Mouse (Mus musculus) limb, embryonic 11.5 days (tissue): ENCODE measurements at regions not wholly inside any gene's neighbourhood (a gene's known extent, or its start where the extent isn't known, plus 50 kb on each side); places are given as distances from the start of the nearest gene placed in this dataset.

ENCODE experiments used
- ATAC-seq: fragments of 200-750 bp; cut with Nextera tagmentation; 2 replicates; pipeline ENCODE4 v1.8.0; 2017; ENCODE audit warnings: low read depth; ENCODE audit not compliant: insufficient number of reproducible peaks, low FRiP score, low TSS enrichment
- DNase-seq: peaks from one replicate; pipeline ENCODE4 v3.0.0-alpha.2; 2015; ENCODE audit warnings: low spot score
- H3K27ac ChIP-seq: fragments of 300-500 bp; sonication (generic); replicated peaks from 2 replicates; pipeline ENCODE4 v1.5.1; 2014; ENCODE audit warnings: low read depth, mild to moderate bottlenecking, low read length
- H3K27me3 ChIP-seq: fragments of 300-500 bp; sonication (generic); 2 replicates; pipeline ENCODE4 v1.6.1; 2014; ENCODE audit warnings: mild to moderate bottlenecking, low read length, mixed read lengths; ENCODE audit not compliant: control insufficient read depth, insufficient read depth
- H3K36me3 ChIP-seq: fragments of 300-500 bp; sonication (generic); 2 replicates; pipeline ENCODE4 v1.6.1; 2014; ENCODE audit warnings: mild to moderate bottlenecking, low read length, moderate library complexity, mixed read lengths; ENCODE audit not compliant: control insufficient read depth, insufficient read depth
- H3K4me1 ChIP-seq: fragments of 300-500 bp; sonication (generic); 2 replicates; pipeline ENCODE4 v1.6.1; 2014; ENCODE audit warnings: low read length, mixed read lengths; ENCODE audit not compliant: control insufficient read depth, insufficient read depth
- H3K4me2 ChIP-seq: fragments of 300-500 bp; sonication (generic); 2 replicates; pipeline ENCODE4 v1.6.1; 2014; ENCODE audit warnings: low read depth, mild to moderate bottlenecking, moderate library complexity; ENCODE audit not compliant: severe bottlenecking
- H3K4me3 ChIP-seq: fragments of 300-500 bp; sonication (generic); 2 replicates; pipeline ENCODE4 v1.5.1; 2014; ENCODE audit warnings: low read depth, low read length
- H3K9ac ChIP-seq: fragments of 300-500 bp; sonication (generic); 2 replicates; pipeline ENCODE4 v1.6.1; 2014; ENCODE audit warnings: mild to moderate bottlenecking, low read length
- H3K9me3 ChIP-seq: fragments of 300-500 bp; sonication (generic); 2 replicates; pipeline ENCODE4 v1.6.1; 2016; ENCODE audit warnings: low read length; ENCODE audit not compliant: control insufficient read depth
- WGBS: fragments of 180-500 bp; shearing (Covaris S2); extraction: QIAGEN DNeasy Blood & Tissue Kit; methylation state at CpG from one replicate; pipeline ENCODE4 v1.1.7; 2014; 5-methylcytosine and 5-hydroxymethylcytosine counted together

DNA sequence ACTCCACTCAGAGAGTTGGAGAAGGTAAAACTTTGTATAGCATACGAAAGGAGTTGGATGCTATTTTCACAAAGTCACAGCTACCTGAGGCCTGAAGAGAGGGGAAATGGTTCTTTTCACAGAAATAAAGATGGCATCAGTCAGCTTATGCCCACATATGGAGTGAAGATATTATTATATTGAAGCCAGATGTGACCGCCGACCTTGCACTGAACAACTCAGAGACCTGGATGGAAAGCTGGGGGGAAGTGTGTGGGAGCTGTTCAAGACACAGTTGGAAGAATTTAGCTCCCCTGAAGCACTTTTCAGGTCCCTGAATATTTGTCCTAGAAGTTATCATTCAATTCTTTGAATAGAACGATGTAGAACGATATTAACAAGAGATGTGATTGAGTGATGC is 446.0 kb upstream of the Sphkap start:
- ATAC-seq: no peak
- H3K4me2 ChIP-seq: no peak overlapping the region
- H3K4me1 ChIP-seq: no peaks in the 10 kb centered on the region
- WGBS: 65% methylated on average over 5 of the region's 5 CpGs
- no peak overlapping the region for H3K4me3 ChIP-seq
- H3K27ac ChIP-seq: no peak overlapping the region
- H3K27me3 ChIP-seq: no peaks in the 10 kb centered on the region
- no peaks in the 10 kb centered on the region for H3K36me3 ChIP-seq
- H3K9ac ChIP-seq: no peak overlapping the region
- no peaks in the 10 kb centered on the region for H3K9me3 ChIP-seq
- peak; percentile 27 for DNase-seq

DNA sequence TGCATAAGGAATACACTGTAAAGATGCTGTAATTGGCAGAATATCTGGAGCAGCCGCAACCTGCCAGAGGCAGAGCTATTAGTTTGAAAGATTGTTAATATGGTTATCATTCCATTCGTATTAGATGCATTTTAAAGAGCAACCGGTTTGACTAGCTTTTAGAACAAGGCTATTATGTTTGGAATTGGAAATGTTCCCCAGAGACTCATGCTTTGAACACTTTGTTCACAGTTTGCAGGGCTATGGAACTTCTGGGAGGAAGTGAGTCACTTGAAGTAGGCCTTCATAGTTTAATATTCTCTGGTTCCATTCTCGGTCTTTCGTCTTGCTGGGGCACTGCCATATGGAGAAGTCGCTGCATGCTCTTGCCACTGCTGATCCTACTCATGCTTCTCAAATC is 443.1 kb upstream of the Sphkap start:
- Histone ChIP-seq H3K9ac (no peak overlapping the region), H3K9me3 (no peaks in the 10 kb centered on the region), H3K27ac (no peak overlapping the region), H3K36me3 (no peaks in the 10 kb centered on the region), H3K4me2 (no peak overlapping the region), H3K27me3 (no peaks in the 10 kb centered on the region), H3K4me3 (no peak overlapping the region), H3K4me1 (no peaks in the 10 kb centered on the region)
- 87% methylated on average over 6 of the region's 6 CpGs for WGBS
- DNase-seq (no peak), ATAC-seq (no peak)

DNA sequence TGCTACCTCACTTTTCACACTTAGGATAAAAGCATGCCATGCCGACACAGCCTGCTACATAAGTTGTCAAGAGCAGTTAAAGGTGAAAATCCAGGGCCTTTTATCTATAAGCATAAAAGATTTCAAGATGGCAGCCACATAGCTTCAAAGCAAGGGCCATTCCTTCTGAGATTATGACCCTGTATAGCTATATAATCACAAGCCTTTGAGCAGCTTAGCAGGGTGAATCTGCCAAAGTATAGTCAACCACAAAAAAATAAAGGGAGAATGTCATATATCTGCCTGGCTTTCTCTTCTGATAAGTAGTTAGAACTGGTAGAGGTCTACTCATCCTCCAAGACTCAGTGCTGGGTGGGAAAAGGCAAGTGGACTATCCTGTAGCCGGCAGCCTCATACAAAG is 440.4 kb upstream of the Sphkap start:
- Histone ChIP-seq H3K9ac (no peak overlapping the region), H3K27me3 (no peaks in the 10 kb centered on the region), H3K4me3 (no peak overlapping the region), H3K4me1 (no peaks in the 10 kb centered on the region), H3K36me3 (no peaks in the 10 kb centered on the region), H3K27ac (no peak overlapping the region), H3K4me2 (no peak overlapping the region), H3K9me3 (no peaks in the 10 kb centered on the region)
- no peak for DNase-seq
- 79% methylated on average over 2 of the region's 2 CpGs for WGBS
- ATAC-seq: no peak

DNA sequence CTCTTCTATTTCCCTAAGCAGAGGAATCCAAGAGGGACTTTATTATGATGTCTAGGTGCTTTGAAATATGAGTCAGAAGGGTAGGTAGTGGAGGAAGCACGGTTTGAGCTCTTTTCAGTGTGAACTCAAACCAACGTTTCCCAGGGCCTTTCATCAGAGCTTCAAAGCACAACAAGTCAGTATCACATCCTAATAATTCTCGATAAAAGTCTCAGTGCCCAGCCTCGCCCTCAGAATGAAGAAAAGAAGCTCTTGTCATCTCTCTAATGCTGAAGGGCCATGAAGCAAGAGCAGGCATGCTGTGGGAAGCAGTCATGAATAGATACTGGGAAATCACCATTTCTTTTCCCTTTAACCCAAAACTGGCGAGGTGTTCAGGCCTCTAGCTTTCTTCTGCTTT is 440.0 kb upstream of the Sphkap start:
- Histone ChIP-seq H3K4me1 (no peaks in the 10 kb centered on the region), H3K4me3 (no peak overlapping the region), H3K4me2 (no peak overlapping the region), H3K9ac (no peak overlapping the region), H3K9me3 (no peaks in the 10 kb centered on the region), H3K27ac (no peak overlapping the region), H3K36me3 (no peaks in the 10 kb centered on the region), H3K27me3 (no peaks in the 10 kb centered on the region)
- ATAC-seq (no peak), DNase-seq (no peak)
- WGBS: 63% methylated on average over 5 of the region's 5 CpGs

DNA sequence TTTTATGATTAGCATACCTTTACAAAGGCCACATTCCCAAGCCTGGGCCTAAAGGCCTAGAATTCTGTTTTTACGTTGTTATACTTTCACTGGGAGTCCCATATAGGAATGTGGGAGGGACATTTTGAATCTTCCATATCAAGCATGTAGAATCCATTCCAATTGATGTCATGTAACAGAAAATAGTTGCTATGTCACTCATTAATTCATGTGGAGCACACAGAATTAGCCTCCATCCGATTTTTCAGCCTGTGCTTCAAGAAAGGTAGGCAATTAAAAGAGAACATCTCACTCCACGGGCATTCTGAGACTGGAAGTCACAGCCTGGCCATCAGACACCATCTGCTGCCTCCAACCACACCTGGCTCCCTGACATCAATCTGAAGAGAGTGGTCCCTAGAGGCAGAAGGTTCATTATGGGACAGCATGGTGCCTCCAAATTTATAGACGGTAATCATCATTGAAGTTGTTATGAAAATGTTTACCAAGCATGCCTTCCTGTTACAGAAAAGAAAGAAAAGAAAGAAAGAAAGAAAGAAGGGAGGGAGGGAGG is 436.9 kb upstream of the Sphkap start:
- Histone ChIP-seq H3K27ac (no peak overlapping the region), H3K27me3 (no peaks in the 10 kb centered on the region), H3K4me1 (no peaks in the 10 kb centered on the region), H3K4me2 (no peak overlapping the region), H3K4me3 (no peak overlapping the region), H3K36me3 (no peaks in the 10 kb centered on the region), H3K9ac (no peak overlapping the region), H3K9me3 (no peaks in the 10 kb centered on the region)
- no peak for ATAC-seq
- no peak for DNase-seq
- 60% methylated on average over 4 of the region's 4 CpGs for WGBS

DNA sequence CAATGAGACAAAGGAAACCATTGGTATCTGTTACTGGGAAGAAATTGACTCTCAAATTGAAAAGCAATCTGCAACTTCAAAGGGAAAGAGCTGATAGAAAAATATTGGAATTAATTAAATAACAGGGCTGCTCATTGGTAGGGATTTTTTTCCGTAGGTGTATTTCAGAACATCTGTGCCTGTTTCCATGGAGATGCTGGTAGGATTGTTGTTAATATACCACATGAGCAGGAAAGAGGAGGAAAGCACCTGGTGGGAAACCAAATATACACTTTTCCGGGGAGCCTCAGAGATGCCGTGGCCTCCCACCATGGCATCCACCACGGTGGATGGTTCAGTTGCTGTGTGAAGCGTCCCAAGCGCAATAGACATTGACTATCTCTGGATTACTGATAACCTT is 428.0 kb upstream of the Sphkap start:
- 91% methylated on average over 6 of the region's 6 CpGs for WGBS

DNA sequence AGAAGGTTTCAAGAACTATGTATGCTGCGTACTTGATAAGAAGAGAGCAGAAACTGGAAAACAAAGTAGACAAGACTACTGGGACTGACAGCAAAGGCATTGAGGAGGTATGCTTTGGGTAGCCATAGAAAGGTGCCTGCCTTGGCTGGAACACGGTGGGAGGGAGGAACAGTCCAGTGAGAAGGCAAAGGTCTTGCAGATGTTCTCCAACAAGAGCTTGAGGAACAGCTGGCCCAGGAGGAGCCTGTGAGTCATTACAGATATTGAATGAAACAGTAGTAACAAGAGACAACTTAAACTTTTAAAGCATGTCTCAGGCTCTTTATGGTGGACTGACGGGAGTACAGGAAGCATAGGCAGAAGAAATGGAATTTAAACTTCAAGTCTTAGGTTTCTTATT is 424.9 kb upstream of the Sphkap start:
- DNase-seq: no peak

More for the DNA sequence above, 428.0 kb upstream of the Sphkap start:
- no peaks in the 10 kb centered on the region for H3K4me1 ChIP-seq
- no peak overlapping the region for H3K4me2 ChIP-seq
- DNase-seq (no peak), ATAC-seq (no peak)
- no peak overlapping the region for H3K4me3 ChIP-seq
- H3K27me3 ChIP-seq: no peaks in the 10 kb centered on the region
- no peaks in the 10 kb centered on the region for H3K9me3 ChIP-seq
- H3K36me3 ChIP-seq: no peaks in the 10 kb centered on the region
- no peak overlapping the region for H3K9ac ChIP-seq
- H3K27ac ChIP-seq: no peak overlapping the region

DNA sequence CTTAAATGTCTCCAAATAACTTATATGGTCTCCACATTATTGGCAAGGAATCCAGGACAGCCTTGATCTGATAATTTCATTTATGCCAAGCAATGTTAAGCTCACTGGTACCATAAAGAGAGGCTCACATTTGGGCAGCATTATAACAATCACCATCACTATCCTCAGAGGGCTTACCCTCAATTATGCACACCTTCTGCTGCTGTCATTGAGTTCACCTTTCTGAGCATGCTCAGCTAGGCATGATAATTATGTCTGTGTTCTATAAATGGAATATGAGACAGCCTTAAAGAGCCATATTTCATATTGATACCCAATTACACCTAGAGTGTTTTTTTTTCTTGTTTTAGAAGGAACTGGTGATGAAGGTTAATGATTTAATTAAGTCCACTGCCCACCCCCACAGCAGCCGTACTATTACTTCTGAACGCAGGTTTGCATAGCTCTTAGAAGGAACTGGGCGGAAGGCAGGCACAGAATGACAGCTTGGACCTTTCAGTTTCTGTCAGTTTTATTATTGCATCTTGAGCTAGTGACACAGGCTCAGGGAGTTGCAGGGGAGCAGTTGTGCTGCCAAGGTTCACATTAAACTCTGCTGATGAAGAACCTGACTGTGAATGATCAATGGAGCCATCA is 424.0 kb upstream of the Sphkap start:
- Histone ChIP-seq H3K9me3 (no peaks in the 10 kb centered on the region), H3K4me1 (no peaks in the 10 kb centered on the region), H3K27ac (no peak overlapping the region), H3K27me3 (no peaks in the 10 kb centered on the region), H3K9ac (no peak overlapping the region), H3K4me2 (no peak overlapping the region), H3K36me3 (no peaks in the 10 kb centered on the region), H3K4me3 (no peak overlapping the region)
- 78% methylated on average over 3 of the region's 3 CpGs for WGBS
- ATAC-seq (no peak), DNase-seq (no peak)

More for the DNA sequence above, 424.9 kb upstream of the Sphkap start:
- Histone ChIP-seq H3K27me3 (no peaks in the 10 kb centered on the region), H3K9ac (no peak overlapping the region), H3K4me1 (no peaks in the 10 kb centered on the region), H3K9me3 (no peaks in the 10 kb centered on the region), H3K4me3 (no peak overlapping the region), H3K4me2 (no peak overlapping the region), H3K36me3 (no peaks in the 10 kb centered on the region), H3K27ac (no peak overlapping the region)
- 84% methylated on average over 3 of the region's 3 CpGs for WGBS
- no peak for ATAC-seq
